Mouse (Mus musculus): ENCODE data around the gene Tigit. TPM values are rescaled to one million over a fixed set of nuclear protein-coding genes. Genes with fewer than 3 reads are reported as not detected.

Gene Tigit
- polyA plus RNA-seq, 1 experiment from 2014 or later, result not detected

GRCm38 (mm10) chr16:43602573-43602972 lies 61.4 kb downstream of the Tigit start:
- no peak overlapping the region for H3K9ac ChIP-seq (ENCODE audit: low read depth, low read length)
- H3K4me2 ChIP-seq (ENCODE audit: low read depth, low read length), result no peak overlapping the region
- no peak overlapping the region for H3K4me3 ChIP-seq (ENCODE audit: low read depth, low read length)
- WGBS, result 67% methylated on average over 4 of the region's 4 CpGs
- no peak overlapping the region for H3K27ac ChIP-seq (replicated peaks; ENCODE audit: low read depth, low read length)
- DNase-seq (ENCODE audit: low spot score), result no peak
- H3K9me3 ChIP-seq (ENCODE audit: control insufficient read depth, low read length), result 0 out of 2 replicates have a peak, but pooled peaks cover 1% of the 10 kb centered on the region
- no peak for ATAC-seq (ENCODE audit: low read depth)
- H3K4me1 ChIP-seq (ENCODE audit: control insufficient read depth, insufficient read depth, low read length), result peaks cover 8% of the 10 kb centered on the region; the same call in 1 of the 2 replicates
- H3K36me3 ChIP-seq (ENCODE audit: control insufficient read depth, insufficient read depth, low read length), result no peaks in the 10 kb centered on the region
- H3K27me3 ChIP-seq (replicated peaks; ENCODE audit: control insufficient read depth, insufficient read depth, low read length), result no peaks in the 10 kb centered on the region

- no peak overlapping the region for H3K4me3 ChIP-seq (ENCODE audit: low read depth, low read length)
- WGBS, result 64% methylated on average over 2 of the region's 2 CpGs
- H3K9ac ChIP-seq (ENCODE audit: low read depth, low read length), result no peak overlapping the region
- no peaks in the 10 kb centered on the region for H3K36me3 ChIP-seq (ENCODE audit: control insufficient read depth, insufficient read depth, low read length)
- no peak overlapping the region for H3K27ac ChIP-seq (replicated peaks; ENCODE audit: low read depth, low read length)
- H3K9me3 ChIP-seq (ENCODE audit: control insufficient read depth, low read length), result no peaks in the 10 kb centered on the region
- DNase-seq (ENCODE audit: low spot score), result no peak
- no peak for ATAC-seq (ENCODE audit: low read depth)
- H3K4me1 ChIP-seq (ENCODE audit: control insufficient read depth, insufficient read depth, low read length), result peaks cover 11% of the 10 kb centered on the region; the same call in 1 of the 2 replicates
- H3K27me3 ChIP-seq (replicated peaks; ENCODE audit: control insufficient read depth, insufficient read depth, low read length), result no peaks in the 10 kb centered on the region
- no peak overlapping the region for H3K4me2 ChIP-seq (ENCODE audit: low read depth, low read length)
These were observed 64.2 kb downstream of the Tigit start for GRCm38 (mm10) chr16:43599707-43600106.

MicroRNAs encoded within 50 kb of the gene (microRNA counts, 519-probe panel; counts per million panel counts)
- microRNA mmu-miR-568, result 19.3 counts per million

Small RNAs within 50 kb of the gene (microRNA-seq; reads per million reads assigned to microRNA genes)
- gene Mir568 (ENCODE audit: borderline number of aligned reads), result not detected

Other genes with a start within 250 kb of the Tigit start
- gene Drd3, start 89.9 kb upstream of the Tigit start, polyA plus RNA-seq (2014; fragmentation: Nextera tagmentation; extraction: Ambion mirVana), result not detected in 2 replicates
- 10.0 and 11.9 TPM in 2 replicates for gene Ccdc191, start 225.7 kb upstream of the Tigit start, polyA plus RNA-seq (2014; fragmentation: Nextera tagmentation; extraction: Ambion mirVana)